Mouse (Mus musculus): ENCODE measurements around the gene Itpripl2.

The Itpripl2 gene

GRCm38 (mm10) chr7:118437101-118437802 is 54.5 kb downstream of the Itpripl2 start:
- DNase-seq, result peak in 1 of 2 experiments; percentile 9

All from thymus, postnatal 36 days (tissue).